Mouse (Mus musculus) C2C12 (cell line): ENCODE data around the gene Kncn.

Source experiments
- CTCF ChIP-seq: IDR thresholded peaks from one replicate; pipeline ENCODE4 v1.5.1; 2011; ENCODE audit not compliant: control insufficient read depth, insufficient read depth, insufficient read length
- MYOD1 ChIP-seq: IDR thresholded peaks from one replicate; pipeline ENCODE4 v1.6.1; 2011; ENCODE audit warnings: low read depth; ENCODE audit not compliant: control insufficient read depth, insufficient read length

DNA sequence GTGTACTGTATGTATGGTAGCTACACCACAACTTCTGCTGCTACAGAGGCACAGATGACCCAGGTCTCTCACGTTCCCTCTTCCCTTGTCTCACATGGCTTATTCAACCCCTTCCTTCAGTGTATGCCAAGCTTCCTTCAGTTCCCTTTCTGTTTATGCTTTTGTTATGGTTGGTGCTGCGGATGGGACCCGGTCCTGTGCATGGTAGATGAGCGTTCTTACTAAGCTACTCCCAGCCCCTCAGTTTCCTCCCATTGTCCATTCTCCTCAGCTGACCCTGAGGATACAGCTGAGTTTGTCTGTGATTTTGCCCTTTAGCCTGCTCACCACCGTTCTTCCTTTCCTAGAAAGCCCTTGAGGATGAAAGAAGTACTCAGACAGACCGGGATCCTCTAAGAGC is 32.6 kb upstream of the Kncn start:
- TF ChIP-seq CTCF (no peak), MYOD1 (no peak)
